Mouse (Mus musculus) CH12.LX (cell line): ENCODE results near the gene Mospd3. TPM values are rescaled to one million over a fixed set of nuclear protein-coding genes. Genes with fewer than 3 reads are reported as not detected.

Experiments
- DNase-seq: peaks from one replicate; pipeline ENCODE4 v3.0.0-alpha.2; 2013; ENCODE audit errors: extremely low read depth
- H3K27ac ChIP-seq: 2 replicates; pipeline ENCODE4 v1.5.1; 2012; ENCODE audit warnings: low read depth, mild to moderate bottlenecking, control low read depth, moderate library complexity; ENCODE audit not compliant: insufficient read depth
- H3K27me3 ChIP-seq: replicated peaks from 2 replicates; pipeline ENCODE3; 2012; ENCODE audit warnings: inconsistent platforms
- H3K36me3 ChIP-seq, 2 experiments: replicated peaks in 1 of 2; 2 replicates each; pipeline versions ENCODE3 to v1.6.1; 2012; ENCODE audit warnings: inconsistent platforms in 1 of 2, low read length in 1 of 2, mild to moderate bottlenecking in 1 of 2, mixed read lengths in 1 of 2, moderate library complexity in 1 of 2; ENCODE audit not compliant: control insufficient read depth in 1 of 2, insufficient read depth in 1 of 2
- H3K4me1 ChIP-seq, 2 experiments: 2 replicates each; pipeline ENCODE4 v1.6.1; 2012; ENCODE audit warnings: inconsistent platforms in 1 of 2, moderate library complexity in 1 of 2; ENCODE audit not compliant: insufficient read depth in 2 of 2, control insufficient read depth in 1 of 2
- H3K4me2 ChIP-seq: 2 replicates; pipeline ENCODE4 v1.6.1; 2012; ENCODE audit warnings: low read depth, mild to moderate bottlenecking, control low read depth; ENCODE audit not compliant: poor library complexity, insufficient read depth, severe bottlenecking
- H3K4me3 ChIP-seq, 3 experiments: fragments of 150-350 bp in 1 of 3; sonication (generic) in 1 of 3; replicated peaks in 1 of 3; 2 replicates each; pipeline versions ENCODE3 to v1.5.1; 2011 to 2012; ENCODE audit warnings: low read depth in 2 of 3, low read length in 2 of 3, mild to moderate bottlenecking in 2 of 3, moderate library complexity in 2 of 3, control low read depth in 1 of 3, improper control_type of control experiment in 1 of 3, inconsistent platforms in 1 of 3, mixed read lengths in 1 of 3; ENCODE audit not compliant: poor library complexity in 1 of 3
- H3K79me2 ChIP-seq: replicated peaks from 2 replicates; pipeline ENCODE4 v1.6.1; 2012; ENCODE audit warnings: mild to moderate bottlenecking, moderate library complexity; ENCODE audit not compliant: control insufficient read depth, poor library complexity, insufficient read depth, severe bottlenecking; ENCODE audit errors: extremely low read depth
- H3K9ac ChIP-seq: 2 replicates; pipeline ENCODE4 v1.6.1; 2012; ENCODE audit warnings: low read depth, mild to moderate bottlenecking, control low read depth, moderate library complexity; ENCODE audit not compliant: insufficient read depth
- H3K9me3 ChIP-seq: replicated peaks from 2 replicates; pipeline ENCODE3; 2012; ENCODE audit warnings: low read length, inconsistent platforms, mixed read lengths
- BHLHE40 ChIP-seq: IDR thresholded peaks from 2 replicates; pipeline ENCODE4 v1.6.1; 2011; ENCODE audit warnings: mild to moderate bottlenecking, low read depth, low read length, improper control_type of control experiment
- CHD2 ChIP-seq: IDR thresholded peaks from 2 replicates; pipeline ENCODE4 v1.6.1; 2011; ENCODE audit warnings: low read length, improper control_type of control experiment
- HCFC1 ChIP-seq: IDR thresholded peaks from 2 replicates; pipeline ENCODE4 v1.6.1; 2012; ENCODE audit warnings: low read depth, mild to moderate bottlenecking, inconsistent platforms, low read length, improper control_type of control experiment
- IRF4 ChIP-seq: IDR thresholded peaks from 2 replicates; pipeline ENCODE4 v1.6.1; 2014; ENCODE audit warnings: low read depth, mild to moderate bottlenecking, inconsistent platforms, low read length, improper control_type of control experiment
- MAFK ChIP-seq: IDR thresholded peaks from 2 replicates; pipeline ENCODE4 v1.6.1; 2011; ENCODE audit warnings: low read length, improper control_type of control experiment; ENCODE audit not compliant: insufficient replicate concordance
- MAX ChIP-seq: IDR thresholded peaks from 2 replicates; pipeline ENCODE4 v1.6.1; 2011; ENCODE audit warnings: low read length, improper control_type of control experiment
- MEF2A ChIP-seq: IDR thresholded peaks from 2 replicates; pipeline ENCODE4 v1.6.1; 2014; ENCODE audit warnings: low read depth, mild to moderate bottlenecking, inconsistent platforms, low read length, improper control_type of control experiment, borderline replicate concordance
- MXI1 ChIP-seq: IDR thresholded peaks from 2 replicates; pipeline ENCODE4 v1.6.1; 2011; ENCODE audit warnings: mild to moderate bottlenecking, low read depth, low read length, improper control_type of control experiment
- NRF1 ChIP-seq: IDR thresholded peaks from 2 replicates; pipeline ENCODE4 v1.6.1; 2014; ENCODE audit warnings: low read depth, mild to moderate bottlenecking, inconsistent platforms, low read length, improper control_type of control experiment, moderate library complexity
- PAX5 ChIP-seq: IDR thresholded peaks from 2 replicates; pipeline ENCODE4 v1.6.1; 2012; ENCODE audit warnings: low read length, inconsistent platforms, mixed read lengths
- RCOR1 ChIP-seq: conservative IDR thresholded peaks from 2 replicates; pipeline ENCODE4 v1.6.1; 2012; ENCODE audit warnings: low read depth, mild to moderate bottlenecking, inconsistent platforms, low read length, improper control_type of control experiment
- TCF12 ChIP-seq: IDR thresholded peaks from 2 replicates; pipeline ENCODE4 v1.6.1; 2014; ENCODE audit warnings: low read depth, mild to moderate bottlenecking, inconsistent platforms, low read length, improper control_type of control experiment
- USF2 ChIP-seq: conservative IDR thresholded peaks from 2 replicates; pipeline ENCODE4 v1.6.1; 2011; ENCODE audit warnings: low read depth, low read length, improper control_type of control experiment
- ZC3H11A ChIP-seq: IDR thresholded peaks from 2 replicates; pipeline ENCODE4 v1.6.1; 2012; ENCODE audit warnings: low read depth, mild to moderate bottlenecking, inconsistent platforms, low read length, improper control_type of control experiment
- ZKSCAN1 ChIP-seq: IDR thresholded peaks from 2 replicates; pipeline ENCODE4 v1.6.1; 2012; ENCODE audit warnings: low read depth, inconsistent platforms, low read length, improper control_type of control experiment, borderline replicate concordance
- ZNF384 ChIP-seq: IDR thresholded peaks from 2 replicates; pipeline ENCODE4 v1.6.1; 2012; ENCODE audit warnings: low read depth, low read length, improper control_type of control experiment, inconsistent platforms
- dilution Hi-C: fragments of 300-500 bp; cut with MboI; formaldehyde crosslinking; loops from 2 replicates; pipeline ENCODE4 v1.14.3; 2020; ENCODE audit warnings: low sequenced_read_pairs; ENCODE audit not compliant: extremely low pct_unique_long_range_greater_than_20kb, extremely low pct_ligation_motif_present
- in situ Hi-C: fragments of 300-500 bp; cut with MboI; formaldehyde crosslinking; loops from 3 replicates; pipeline ENCODE4 v1.14.3; 2019; ENCODE audit warnings: low sequenced_read_pairs, low pct_ligation_motif_present, low pct_unique_long_range_greater_than_20kb, mixed read lengths
- polyA plus RNA-seq: library from polyadenylated mRNA; unstranded; fragments of >175 nt; gene quantifications from 2 replicates; pipeline ENCODE4 v1.2.1, GENCODE M21; 2012; ENCODE audit warnings: low read depth; ENCODE audit not compliant: insufficient read length
- total RNA-seq, 2 experiments: library from RNA; depleted of rRNA; stranded (reverse); fragments of 300-350 nt in 1 of 2; fragments of >200 nt in 1 of 2; gene quantifications; 2 replicates each; pipeline ENCODE4 v1.2.3; 2012 to 2014

Gene Mospd3
- total and polyA plus RNA-seq, 3 experiments, result 1.5 to 23.7 (median 4.2) TPM

- Histone ChIP-seq H3K36me3 (no peaks in the 10 kb centered on the region), H3K9me3 (peaks cover 4% of the 10 kb centered on the region), H3K79me2 (no peaks in the 10 kb centered on the region), H3K4me2 (no peak overlapping the region), H3K27me3 (peaks cover 49% of the 10 kb centered on the region), H3K27ac (no peak overlapping the region), H3K9ac (no peak overlapping the region), H3K4me1 (peaks cover 0 to 2% of the 10 kb centered on the region in 2 experiments; a peak in 1 of 4 replicates), H3K4me3 (no peak overlapping the region)
- no peak for DNase-seq
- TF ChIP-seq USF2 (no peak), MXI1 (no peak), PAX5 (no peak), BHLHE40 (no peak), HCFC1 (no peak), MAX (no peak), RCOR1 (no peak), ZNF384 (no peak), NRF1 (no peak), ZKSCAN1 (no peak), IRF4 (no peak), CHD2 (no peak), MEF2A (no peak), MAFK (no peak), ZC3H11A (no peak), TCF12 (no peak)
- dilution Hi-C loops, result no loop called here
- in situ Hi-C loops, result no loop called here
Observed at GRCm38 (mm10) chr5:137549840-137550239, 51.0 kb downstream of the Mospd3 start.

Other genes starting within 250 kb of the Mospd3 start
- gene Zan, start 124.0 kb downstream of the Mospd3 start, total RNA-seq (2012; rRNA removed), result 0.04 TPM in 1 of 2 replicates, not detected in the other
- not detected in 2 replicates for gene Zan, start 124.0 kb downstream of the Mospd3 start, total RNA-seq (2014; rRNA removed)
- 0.10 and 0.78 TPM in 2 replicates for gene Zan, start 124.0 kb downstream of the Mospd3 start, polyA plus RNA-seq
- 38.5 and 44.9 TPM in 2 replicates for gene Pop7, start 98.5 kb downstream of the Mospd3 start, total RNA-seq (2012; rRNA removed)
- gene Pop7, start 98.5 kb downstream of the Mospd3 start, total RNA-seq (2014; rRNA removed), result 44.2 and 44.9 TPM in 2 replicates
- 34.6 and 35.0 TPM in 2 replicates for gene Pop7, start 98.5 kb downstream of the Mospd3 start, polyA plus RNA-seq
- 4.9 and 5.9 TPM in 2 replicates for gene Gigyf1, start 82.5 kb downstream of the Mospd3 start, total RNA-seq (2012; rRNA removed)
- 0.98 and 1.3 TPM in 2 replicates for gene Gigyf1, start 82.5 kb downstream of the Mospd3 start, total RNA-seq (2014; rRNA removed)
- gene Gigyf1, start 82.5 kb downstream of the Mospd3 start, polyA plus RNA-seq, result 12.3 and 14.0 TPM in 2 replicates
- gene Epo, start 67.8 kb downstream of the Mospd3 start, total RNA-seq (2012; rRNA removed), result not detected in 2 replicates
- gene Epo, start 67.8 kb downstream of the Mospd3 start, total RNA-seq (2014; rRNA removed), result not detected in 2 replicates
- gene Epo, start 67.8 kb downstream of the Mospd3 start, polyA plus RNA-seq, result not detected in 2 replicates
- 388 and 480 TPM in 2 replicates for gene Gnb2, start 67.5 kb downstream of the Mospd3 start, total RNA-seq (2012; rRNA removed)
- gene Gnb2, start 67.5 kb downstream of the Mospd3 start, total RNA-seq (2014; rRNA removed), result 261 and 264 TPM in 2 replicates
- gene Gnb2, start 67.5 kb downstream of the Mospd3 start, polyA plus RNA-seq, result 312 and 327 TPM in 2 replicates
- gene Actl6b, start 47.5 kb downstream of the Mospd3 start, total RNA-seq (2012; rRNA removed), result not detected in 2 replicates
- gene Actl6b, start 47.5 kb downstream of the Mospd3 start, total RNA-seq (2014; rRNA removed), result not detected in 2 replicates
- not detected in 2 replicates for gene Actl6b, start 47.5 kb downstream of the Mospd3 start, polyA plus RNA-seq
- gene Tfr2, start 31.2 kb downstream of the Mospd3 start, total RNA-seq (2012; rRNA removed), result 1.3 and 2.2 TPM in 2 replicates
- gene Tfr2, start 31.2 kb downstream of the Mospd3 start, total RNA-seq (2014; rRNA removed), result 0.50 and 0.67 TPM in 2 replicates
- 1.1 and 2.2 TPM in 2 replicates for gene Tfr2, start 31.2 kb downstream of the Mospd3 start, polyA plus RNA-seq
- gene Pcolce, start 12.7 kb upstream of the Mospd3 start, total RNA-seq (2012; rRNA removed), result 0.30 and 0.46 TPM in 2 replicates
- gene Pcolce, start 12.7 kb upstream of the Mospd3 start, total RNA-seq (2014; rRNA removed), result not detected in 2 replicates
- 0.76 and 0.97 TPM in 2 replicates for gene Pcolce, start 12.7 kb upstream of the Mospd3 start, polyA plus RNA-seq
- gene Fbxo24, start 27.9 kb upstream of the Mospd3 start, total RNA-seq (2012; rRNA removed), result 0.13 TPM in 2 replicates
- gene Fbxo24, start 27.9 kb upstream of the Mospd3 start, total RNA-seq (2014; rRNA removed), result not detected in 2 replicates
- gene Fbxo24, start 27.9 kb upstream of the Mospd3 start, polyA plus RNA-seq, result 0.24 and 0.26 TPM in 2 replicates
- 20.0 and 25.6 TPM in 2 replicates for gene Lrch4, start 28.1 kb upstream of the Mospd3 start, total RNA-seq (2012; rRNA removed)
- 9.0 and 9.9 TPM in 2 replicates for gene Lrch4, start 28.1 kb upstream of the Mospd3 start, total RNA-seq (2014; rRNA removed)
- gene Lrch4, start 28.1 kb upstream of the Mospd3 start, polyA plus RNA-seq, result 47.9 and 62.1 TPM in 2 replicates
- 1.1 and 1.5 TPM in 2 replicates for gene Gm20605, start 28.1 kb upstream of the Mospd3 start, total RNA-seq (2012; rRNA removed)
- 0.50 and 1.1 TPM in 2 replicates for gene Gm20605, start 28.1 kb upstream of the Mospd3 start, total RNA-seq (2014; rRNA removed)
- gene Gm20605, start 28.1 kb upstream of the Mospd3 start, polyA plus RNA-seq, result 7.4 and 9.0 TPM in 2 replicates
- 2.2 and 2.4 TPM in 2 replicates for gene Sap25, start 40.3 kb upstream of the Mospd3 start, total RNA-seq (2012; rRNA removed)
- gene Sap25, start 40.3 kb upstream of the Mospd3 start, total RNA-seq (2014; rRNA removed), result 0.72 and 2.1 TPM in 2 replicates
- gene Sap25, start 40.3 kb upstream of the Mospd3 start, polyA plus RNA-seq, result 12.1 and 16.6 TPM in 2 replicates
- not detected in 2 replicates for gene Irs3, start 44.7 kb upstream of the Mospd3 start, total RNA-seq (2012; rRNA removed)
- gene Irs3, start 44.7 kb upstream of the Mospd3 start, total RNA-seq (2014; rRNA removed), result not detected in 2 replicates
- gene Irs3, start 44.7 kb upstream of the Mospd3 start, polyA plus RNA-seq, result not detected in 2 replicates
- 8.7 and 10.0 TPM in 2 replicates for gene Agfg2, start 83.7 kb upstream of the Mospd3 start, total RNA-seq (2012; rRNA removed)
- 11.5 and 13.4 TPM in 2 replicates for gene Agfg2, start 83.7 kb upstream of the Mospd3 start, total RNA-seq (2014; rRNA removed)
- gene Agfg2, start 83.7 kb upstream of the Mospd3 start, polyA plus RNA-seq, result 16.7 and 16.8 TPM in 2 replicates
- 0.67 and 1.4 TPM in 2 replicates for gene Nyap1, start 140.5 kb upstream of the Mospd3 start, total RNA-seq (2012; rRNA removed)
- gene Nyap1, start 140.5 kb upstream of the Mospd3 start, total RNA-seq (2014; rRNA removed), result 0.28 and 0.34 TPM in 2 replicates
- gene Nyap1, start 140.5 kb upstream of the Mospd3 start, polyA plus RNA-seq, result 0.35 and 0.43 TPM in 2 replicates
- gene Tsc22d4, start 144.7 kb upstream of the Mospd3 start, total RNA-seq (2012; rRNA removed), result 32.0 and 39.9 TPM in 2 replicates
- gene Tsc22d4, start 144.7 kb upstream of the Mospd3 start, total RNA-seq (2014; rRNA removed), result 26.4 and 28.2 TPM in 2 replicates
- gene Tsc22d4, start 144.7 kb upstream of the Mospd3 start, polyA plus RNA-seq, result 91.2 and 103 TPM in 2 replicates
- gene Ppp1r35, start 177.8 kb upstream of the Mospd3 start, total RNA-seq (2012; rRNA removed), result 31.6 and 34.6 TPM in 2 replicates
- 11.8 and 17.3 TPM in 2 replicates for gene Ppp1r35, start 177.8 kb upstream of the Mospd3 start, total RNA-seq (2014; rRNA removed)
- gene Ppp1r35, start 177.8 kb upstream of the Mospd3 start, polyA plus RNA-seq, result 23.3 and 24.1 TPM in 2 replicates
- gene Mepce, start 186.6 kb upstream of the Mospd3 start, total RNA-seq (2012; rRNA removed), result 32.7 and 38.5 TPM in 2 replicates
- 31.1 and 37.3 TPM in 2 replicates for gene Mepce, start 186.6 kb upstream of the Mospd3 start, total RNA-seq (2014; rRNA removed)
- gene Mepce, start 186.6 kb upstream of the Mospd3 start, polyA plus RNA-seq, result 42.4 and 43.7 TPM in 2 replicates
- 1.3 and 1.9 TPM in 2 replicates for gene Zcwpw1, start 186.7 kb upstream of the Mospd3 start, total RNA-seq (2012; rRNA removed)
- 2.3 and 3.0 TPM in 2 replicates for gene Zcwpw1, start 186.7 kb upstream of the Mospd3 start, total RNA-seq (2014; rRNA removed)
- 1.5 and 2.8 TPM in 2 replicates for gene Zcwpw1, start 186.7 kb upstream of the Mospd3 start, polyA plus RNA-seq
- 0.08 and 0.13 TPM in 2 replicates for gene Pilra, start 235.2 kb upstream of the Mospd3 start, total RNA-seq (2012; rRNA removed)
- gene Pilra, start 235.2 kb upstream of the Mospd3 start, total RNA-seq (2014; rRNA removed), result not detected in 2 replicates
- gene Pilra, start 235.2 kb upstream of the Mospd3 start, polyA plus RNA-seq, result 0.42 and 0.66 TPM in 2 replicates